Mouse (Mus musculus) lung, adult 2 months (tissue): ENCODE measurements around the gene Rtkn2.

Experiments
- CTCF ChIP-seq: fragments of 200-500 bp; IDR thresholded peaks from 2 replicates; pipeline ENCODE4 v1.5.1; 2011; ENCODE audit warnings: mild to moderate bottlenecking, low read length, control low read depth; ENCODE audit not compliant: insufficient read depth
- POLR2A ChIP-seq: fragments of 200-500 bp; IDR thresholded peaks from 2 replicates; pipeline ENCODE4 v1.6.1; 2011; ENCODE audit warnings: low read depth, mild to moderate bottlenecking, control low read depth, low read length, borderline replicate concordance; ENCODE audit errors: extremely low read depth

DNA sequence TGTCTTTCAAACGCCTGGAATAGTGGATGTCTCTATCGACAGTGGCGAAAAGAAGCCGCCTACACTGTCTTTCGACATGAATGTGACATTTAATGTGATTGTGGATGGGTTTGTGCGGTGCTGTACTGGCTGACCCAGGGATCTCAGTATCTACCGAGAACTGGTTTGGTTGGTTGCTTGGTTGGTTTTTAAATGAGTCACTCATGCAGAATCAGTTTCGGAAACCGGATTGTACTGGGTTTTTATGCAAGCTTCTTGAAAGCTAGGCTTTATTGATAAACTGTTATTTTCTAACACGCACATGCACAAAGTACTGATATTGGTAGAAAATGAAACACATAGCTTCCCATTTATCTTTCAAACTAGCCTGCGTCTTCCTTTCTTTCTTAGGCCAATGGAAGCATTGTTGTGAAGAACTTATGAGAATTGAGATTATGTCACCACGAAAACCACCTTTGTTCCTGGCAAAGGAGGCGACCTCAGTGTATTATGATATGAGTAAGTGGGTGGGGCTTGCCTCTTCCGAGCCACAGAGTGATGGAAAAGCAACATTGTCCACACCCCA, 60.4 kb downstream of the Rtkn2 start:
- TF ChIP-seq CTCF: no peak
- no peak for TF ChIP-seq POLR2A
